Mouse (Mus musculus) embryonic facial prominence, embryonic 14.5 days (tissue): ENCODE results near the gene Lfng. TPM values are rescaled to one million over a fixed set of nuclear protein-coding genes. Genes with fewer than 3 reads are reported as not detected.

Experiments
- ATAC-seq: fragments of 200-750 bp; cut with Nextera tagmentation; 2 replicates; pipeline ENCODE4 v1.8.0; 2017; ENCODE audit warnings: low read depth, moderate number of reproducible peaks, moderate TSS enrichment
- DNase-seq: peaks from one replicate; pipeline ENCODE4 v3.0.0-alpha.2; 2015; ENCODE audit warnings: low spot score
- H3K27ac ChIP-seq: fragments of 300-500 bp; sonication (generic); replicated peaks from 2 replicates; pipeline ENCODE4 v1.5.1; 2014; ENCODE audit warnings: low read depth, mild to moderate bottlenecking, low read length, moderate library complexity
- H3K27me3 ChIP-seq: fragments of 300-500 bp; sonication (generic); replicated peaks from 2 replicates; pipeline ENCODE4 v1.6.1; 2014; ENCODE audit warnings: low read length; ENCODE audit not compliant: control insufficient read depth, insufficient read depth
- H3K36me3 ChIP-seq: fragments of 300-500 bp; sonication (generic); 2 replicates; pipeline ENCODE4 v1.6.1; 2014; ENCODE audit warnings: low read length, mixed read lengths; ENCODE audit not compliant: control insufficient read depth, insufficient read depth
- H3K4me1 ChIP-seq: fragments of 300-500 bp; sonication (generic); 2 replicates; pipeline ENCODE4 v1.6.1; 2014; ENCODE audit warnings: antibody characterized with exemption, low read length; ENCODE audit not compliant: control insufficient read depth, insufficient read depth
- H3K4me2 ChIP-seq: fragments of 300-500 bp; sonication (generic); 2 replicates; pipeline ENCODE4 v1.6.1; 2014; ENCODE audit warnings: low read depth, mild to moderate bottlenecking, low read length, moderate library complexity, mixed read lengths
- H3K4me3 ChIP-seq: fragments of 300-500 bp; sonication (generic); 2 replicates; pipeline ENCODE4 v1.5.1; 2014; ENCODE audit warnings: low read depth, mild to moderate bottlenecking, low read length
- H3K9ac ChIP-seq: fragments of 300-500 bp; sonication (generic); 2 replicates; pipeline ENCODE4 v1.6.1; 2014; ENCODE audit warnings: low read depth, mild to moderate bottlenecking, low read length, moderate library complexity, mixed read lengths
- H3K9me3 ChIP-seq: fragments of 300-500 bp; sonication (generic); 2 replicates; pipeline ENCODE4 v1.6.1; 2016; ENCODE audit warnings: low read length; ENCODE audit not compliant: control insufficient read depth
- WGBS: fragments of 180-500 bp; shearing (Covaris S2); extraction: QIAGEN DNeasy Blood & Tissue Kit; methylation state at CpG from one replicate; pipeline ENCODE4 v1.1.7; 2014; 5-methylcytosine and 5-hydroxymethylcytosine counted together
- polyA plus RNA-seq: library from polyadenylated mRNA; unstranded; fragments of >200 nt; fragmentation: Nextera tagmentation; extraction: Ambion mirVana; gene quantifications from 2 replicates; pipeline ENCODE4 v1.2.1, GENCODE M21; 2014

The Lfng gene
- polyA plus RNA-seq, 1 experiment from 2014 or later = 27.9 TPM

GRCm38 (mm10) chr5:140636316-140637057 lies 29.4 kb downstream of the Lfng start:
- no peak overlapping the region; the same call in 1 of the 2 replicates for H3K4me2 ChIP-seq
- H3K4me3 ChIP-seq = no peak overlapping the region
- 83% methylated on average over 7 of the region's 7 CpGs for WGBS
- H3K4me1 ChIP-seq = peaks cover 10% of the 10 kb centered on the region
- no peak overlapping the region for H3K9ac ChIP-seq
- DNase-seq = no peak
- H3K27ac ChIP-seq = no peak overlapping the region
- ATAC-seq = no peak
- H3K27me3 ChIP-seq = no peaks in the 10 kb centered on the region
- H3K36me3 ChIP-seq = peaks cover 90% of the 10 kb centered on the region
- no peaks in the 10 kb centered on the region for H3K9me3 ChIP-seq

- H3K27me3 ChIP-seq = no peaks in the 10 kb centered on the region
- H3K27ac ChIP-seq = no peak overlapping the region
- WGBS = 85% methylated on average over 4 of the region's 6 CpGs
- no peak overlapping the region; the same call in 1 of the 2 replicates for H3K4me2 ChIP-seq
- H3K9ac ChIP-seq = no peak overlapping the region
- ATAC-seq (no peak), DNase-seq (peak; percentile 43)
- H3K4me1 ChIP-seq = peaks cover 13% of the 10 kb centered on the region
- no peak overlapping the region for H3K4me3 ChIP-seq
- no peaks in the 10 kb centered on the region for H3K9me3 ChIP-seq
- H3K36me3 ChIP-seq = peaks cover 85% of the 10 kb centered on the region
Observed at GRCm38 (mm10) chr5:140637058-140637410, 29.9 kb downstream of the Lfng start.

GRCm38 (mm10) chr5:140637989-140638388 lies 30.9 kb downstream of the Lfng start:
- Histone ChIP-seq H3K9me3 (no peaks in the 10 kb centered on the region), H3K27ac (no peak overlapping the region), H3K4me3 (no peak overlapping the region), H3K4me2 (no peak overlapping the region), H3K9ac (no peak overlapping the region), H3K4me1 (peaks cover 21% of the 10 kb centered on the region), H3K36me3 (peaks cover 75% of the 10 kb centered on the region), H3K27me3 (no peaks in the 10 kb centered on the region)
- no peak for DNase-seq
- no peak for ATAC-seq
- WGBS = 90% methylated on average over 3 of the region's 3 CpGs

GRCm38 (mm10) chr5:140638484-140638883 lies 31.4 kb downstream of the Lfng start:
- Histone ChIP-seq H3K27ac (no peak overlapping the region), H3K27me3 (no peaks in the 10 kb centered on the region), H3K4me3 (no peak overlapping the region), H3K36me3 (peaks cover 72% of the 10 kb centered on the region), H3K4me1 (peaks cover 21% of the 10 kb centered on the region), H3K9ac (no peak overlapping the region), H3K4me2 (no peak overlapping the region), H3K9me3 (no peaks in the 10 kb centered on the region)
- DNase-seq (no peak), ATAC-seq (no peak)
- WGBS = 95% methylated on average over 6 of the region's 6 CpGs

DNA sequence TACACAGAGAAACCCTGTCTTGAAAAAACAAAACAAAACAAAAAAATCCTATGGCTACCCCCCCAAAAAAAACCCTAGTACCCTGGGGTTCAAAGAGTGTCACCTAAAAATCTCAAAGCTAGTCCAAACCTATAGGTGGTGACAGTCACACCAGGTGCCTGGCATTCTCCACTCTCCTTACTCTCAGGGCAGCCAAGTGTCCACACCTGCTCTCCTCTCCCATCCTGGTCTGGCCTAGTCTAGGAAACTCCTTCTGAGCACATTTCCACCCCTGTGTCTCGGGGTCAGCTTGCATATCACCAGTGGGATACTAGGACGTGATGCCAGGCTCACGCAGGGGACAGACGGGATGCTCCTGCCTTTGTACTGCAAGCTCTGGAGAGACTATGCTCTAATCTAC lies 32.2 kb downstream of the Lfng start:
- no peak for ATAC-seq
- Histone ChIP-seq H3K27ac (no peak overlapping the region), H3K9me3 (no peaks in the 10 kb centered on the region), H3K4me2 (no peak overlapping the region), H3K27me3 (no peaks in the 10 kb centered on the region), H3K9ac (no peak overlapping the region), H3K4me3 (no peak overlapping the region), H3K36me3 (peaks cover 71% of the 10 kb centered on the region), H3K4me1 (peaks cover 21% of the 10 kb centered on the region)
- WGBS = 90% methylated on average over 4 of the region's 4 CpGs
- no peak for DNase-seq

- Histone ChIP-seq H3K9ac (peak overlapping the region; percentile 10; the same call in 1 of the 2 replicates), H3K4me3 (no peak overlapping the region), H3K4me2 (no peak overlapping the region), H3K36me3 (peaks cover 68% of the 10 kb centered on the region), H3K27me3 (no peaks in the 10 kb centered on the region), H3K27ac (no peak overlapping the region), H3K9me3 (no peaks in the 10 kb centered on the region), H3K4me1 (peaks cover 21% of the 10 kb centered on the region)
- DNase-seq = no peak
- ATAC-seq = no peak
- WGBS = 81% methylated on average over 13 of the region's 14 CpGs
Observed at GRCm38 (mm10) chr5:140639871-140640270, 32.8 kb downstream of the Lfng start.

DNA sequence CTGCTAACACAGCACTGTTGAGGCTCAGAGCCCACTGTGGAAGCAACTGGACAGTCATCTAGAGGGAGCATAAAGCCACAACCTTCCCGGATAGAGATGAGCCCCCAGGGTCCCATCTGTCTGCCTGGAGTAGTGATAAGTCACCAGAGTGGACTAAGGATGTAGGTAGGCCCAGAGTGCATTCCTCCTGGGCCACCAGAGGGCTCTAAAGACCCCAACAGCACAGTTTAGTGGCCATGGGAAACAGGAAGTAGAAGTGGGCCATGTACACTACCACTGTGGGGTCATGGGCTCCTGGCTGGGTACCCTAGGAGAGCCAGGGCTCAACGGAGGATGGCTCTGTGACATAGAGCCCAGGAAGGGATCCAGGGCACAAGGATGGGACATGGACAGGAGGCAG lies 33.7 kb downstream of the Lfng start:
- H3K4me3 ChIP-seq = no peak overlapping the region
- H3K4me1 ChIP-seq = peaks cover 24% of the 10 kb centered on the region
- H3K27me3 ChIP-seq = no peaks in the 10 kb centered on the region
- peak overlapping the region; percentile 46 for H3K4me2 ChIP-seq
- ATAC-seq = peak; percentile 4; the same call in 1 of the 2 replicates
- peaks cover 64% of the 10 kb centered on the region for H3K36me3 ChIP-seq
- H3K9me3 ChIP-seq = no peaks in the 10 kb centered on the region
- DNase-seq = no peak
- WGBS = 71% methylated on average over 2 of the region's 2 CpGs
- H3K27ac ChIP-seq = peak overlapping the region; percentile 87
- H3K9ac ChIP-seq = 0 out of 2 replicates have a peak overlapping the region, but pooled peaks have one; percentile 31

DNA sequence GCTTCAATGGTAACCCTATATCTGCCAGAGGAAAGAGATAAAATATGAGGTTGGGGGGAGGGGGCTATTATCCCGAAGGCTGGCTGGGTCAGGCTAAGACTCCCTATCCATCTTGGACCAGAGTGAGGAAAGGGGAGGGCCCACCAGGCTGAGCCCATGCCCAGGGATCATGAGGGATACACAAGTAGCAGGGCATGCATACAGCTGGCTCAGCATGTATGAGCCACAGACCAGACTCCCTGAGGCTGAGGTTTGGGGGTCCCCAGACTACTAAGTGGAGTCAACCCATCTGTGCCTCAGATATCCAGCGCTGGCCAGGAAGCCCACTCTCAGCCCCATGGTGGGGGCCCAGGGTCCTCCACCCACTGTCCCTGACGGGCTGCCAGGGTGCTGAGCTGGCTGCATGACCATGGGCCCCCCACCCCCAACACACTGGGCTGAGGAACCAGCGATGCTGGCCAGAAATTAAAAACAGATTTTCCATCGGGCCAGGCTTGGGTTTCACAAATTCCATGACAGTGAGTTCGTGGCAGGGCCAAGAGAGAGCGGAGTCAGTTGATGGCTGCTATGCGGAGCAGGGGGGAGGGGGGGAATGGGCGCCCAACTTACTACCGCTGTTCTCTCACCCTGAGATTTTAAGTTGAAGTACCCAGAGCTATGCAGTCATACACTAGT lies 34.3 kb downstream of the Lfng start:
- Histone ChIP-seq H3K4me2 (peak overlapping the region; percentile 46), H3K9ac (peak overlapping the region; percentile 31; the same call in 1 of the 2 replicates), H3K9me3 (no peaks in the 10 kb centered on the region), H3K4me1 (peaks cover 29% of the 10 kb centered on the region), H3K4me3 (no peak overlapping the region; the same call in 1 of the 2 replicates), H3K36me3 (peaks cover 60% of the 10 kb centered on the region), H3K27me3 (no peaks in the 10 kb centered on the region), H3K27ac (peak overlapping the region; percentile 87)
- peak; percentile 94 for DNase-seq
- WGBS = 13% methylated on average over 8 of the region's 10 CpGs
- ATAC-seq = peak; percentile 81
